Mouse (Mus musculus) heart, adult 18-20 months (tissue): ENCODE measurements around the gene Reep6. TPM values are rescaled to one million over a fixed set of nuclear protein-coding genes. Genes with fewer than 3 reads are reported as not detected.
"Not testable (repeated sequence)": the region's sequence is repeated elsewhere in the genome, so short reads cannot be mapped to it uniquely, and the experiment has no call there.

Experiments
- DNase-seq, 2 experiments: peaks; one replicate each; pipeline ENCODE4 v3.0.0; 2021 to 2022; ENCODE audit warnings: mixed read lengths in 1 of 2
- total RNA-seq, 2 experiments: library from RNA; stranded (reverse); gene quantifications; 2 replicates each; pipeline ENCODE4 v1.2.3; 2021

The Reep6 gene
- total RNA-seq, 2 experiments from 2014 or later, result 4.8 to 5.3 TPM

GRCm38 (mm10) chr10:80330084-80330483, 331 bp downstream of the Reep6 start:
- DNase-seq, result no peak

DNA sequence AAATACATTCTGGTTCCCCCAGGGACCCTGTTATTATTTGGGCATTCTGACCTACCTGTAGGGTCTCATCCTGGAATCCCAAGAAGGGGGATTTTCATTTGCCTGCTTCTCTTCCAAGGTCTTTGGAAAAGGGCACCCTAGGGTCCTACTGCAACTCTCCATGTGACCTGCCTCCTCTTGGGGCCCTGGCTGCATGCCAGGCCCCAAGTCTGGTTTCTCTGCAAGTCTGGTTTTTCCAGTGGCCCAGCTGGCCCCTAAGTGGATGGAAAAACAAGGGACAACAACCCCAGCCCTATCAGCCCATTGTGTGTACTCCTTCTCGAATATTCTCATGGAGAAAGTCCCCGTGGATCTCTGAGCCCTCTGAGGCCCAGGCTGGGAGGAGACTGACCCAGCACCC, 1.1 kb downstream of the Reep6 start:
- DNase-seq, result no peak

DNA sequence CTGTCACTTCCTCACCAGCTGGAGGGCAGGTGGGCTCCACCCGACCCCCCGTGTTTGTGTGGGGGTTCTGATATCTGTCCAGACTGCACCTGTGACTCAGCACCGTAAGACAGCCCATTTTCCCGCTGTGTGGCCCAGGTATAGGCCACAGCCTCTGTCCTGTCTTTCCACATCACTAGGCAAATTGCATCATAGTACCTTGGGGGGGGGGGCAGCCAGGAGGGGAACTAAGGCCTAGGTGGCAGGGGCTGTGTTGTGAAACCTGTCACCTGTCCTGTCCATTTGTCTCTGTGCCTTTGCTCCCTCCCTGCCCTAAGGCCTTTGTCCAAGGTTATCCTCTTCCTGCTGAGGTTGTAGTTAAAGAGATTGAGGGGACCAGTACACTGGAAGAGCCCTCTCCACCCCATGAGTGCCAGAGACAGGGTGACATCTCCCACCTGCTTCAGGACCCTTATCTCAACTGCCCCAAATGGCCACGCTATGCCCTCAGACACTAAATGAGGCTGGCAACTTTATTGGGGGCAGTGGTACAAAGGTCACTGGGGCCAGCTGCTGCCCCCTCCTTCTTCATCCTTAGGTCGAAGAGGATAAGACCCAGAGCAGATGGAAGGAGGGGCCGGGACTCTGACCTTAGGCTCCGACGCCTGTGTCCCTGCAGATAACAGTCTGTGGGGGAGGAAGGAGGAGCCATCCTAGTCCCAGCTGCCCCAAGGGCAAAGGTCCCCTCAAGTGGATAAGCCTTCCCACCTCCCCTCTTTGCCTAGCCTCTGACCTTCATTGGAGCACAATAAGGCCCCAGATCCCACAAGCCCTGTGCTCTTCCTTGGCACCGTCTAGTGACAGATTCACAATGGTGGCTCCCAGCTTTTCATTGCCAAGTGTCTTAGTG, 2.1 kb downstream of the Reep6 start:
- no peak for DNase-seq

DNA sequence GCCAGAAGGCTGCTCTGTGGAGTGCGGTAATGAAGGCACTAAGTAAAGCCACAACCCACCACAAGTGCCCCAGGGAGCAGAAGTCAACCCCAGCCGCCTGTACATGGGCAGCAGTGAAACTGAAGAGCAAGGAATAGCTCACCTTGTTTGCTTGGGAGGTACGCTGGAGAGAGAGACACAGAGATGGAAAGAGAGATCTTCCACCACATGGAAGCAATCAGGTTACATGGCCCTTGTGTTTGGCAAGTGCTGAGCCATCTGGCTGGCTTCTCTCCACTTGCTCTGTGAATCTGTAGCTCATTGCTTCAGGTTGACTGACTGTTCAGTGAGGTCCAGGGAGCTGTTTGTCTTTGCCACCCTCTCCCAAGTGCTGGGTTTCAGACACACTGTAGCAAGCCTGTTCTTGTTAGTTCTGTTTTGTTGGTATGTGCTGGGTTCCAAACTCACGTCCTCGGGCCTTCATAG, 2.8 kb downstream of the Reep6 start:
- DNase-seq, result no peak

GRCm38 (mm10) chr10:80336263-80336662, 6.5 kb downstream of the Reep6 start:
- DNase-seq, result no peak

GRCm38 (mm10) chr10:80339941-80340750, 10.4 kb downstream of the Reep6 start:
- DNase-seq, result peak; percentile 84 to 95

GRCm38 (mm10) chr10:80341026-80341425, 11.3 kb downstream of the Reep6 start:
- DNase-seq, result no peak

DNA sequence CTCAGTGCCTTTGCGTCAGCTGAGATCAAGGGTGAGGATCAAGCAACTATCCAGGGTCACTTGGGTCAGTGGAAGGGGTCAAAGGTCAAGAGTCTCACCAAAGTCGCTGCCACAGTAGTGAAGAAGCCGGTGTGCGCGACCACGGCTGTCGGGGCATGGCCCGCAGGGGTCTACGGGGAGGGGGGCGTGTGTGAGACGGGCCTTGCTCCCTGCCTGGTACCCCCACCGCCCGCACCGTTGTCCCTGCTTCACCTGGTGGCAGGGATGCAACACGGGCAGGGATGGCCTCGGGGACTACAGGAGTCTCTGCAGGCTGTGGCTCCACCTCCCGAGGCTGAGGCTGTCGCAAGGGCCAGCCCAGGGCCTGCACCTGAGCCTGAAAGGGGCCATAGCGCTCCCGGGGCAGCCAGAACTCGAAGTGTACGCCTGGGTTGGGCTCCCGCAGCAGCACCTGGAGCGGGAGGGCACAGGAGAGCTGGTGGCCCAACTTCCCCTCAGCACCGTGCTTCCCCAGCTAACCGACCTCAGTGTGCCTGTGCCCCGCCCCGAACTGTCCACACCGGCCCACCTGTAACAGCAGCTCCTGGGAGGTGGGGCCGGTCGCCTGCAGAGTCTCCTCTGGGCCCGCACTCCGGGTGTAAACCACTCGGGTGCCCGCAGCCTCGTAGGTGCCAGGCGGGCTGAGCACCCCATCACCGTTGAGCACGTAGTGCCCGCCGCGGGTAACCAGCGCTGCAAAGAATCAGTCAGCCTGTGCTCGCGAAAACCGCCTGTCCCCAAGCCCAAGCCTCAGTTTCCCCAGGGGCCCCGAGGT, 11.9 kb downstream of the Reep6 start:
- no peak for DNase-seq

DNA sequence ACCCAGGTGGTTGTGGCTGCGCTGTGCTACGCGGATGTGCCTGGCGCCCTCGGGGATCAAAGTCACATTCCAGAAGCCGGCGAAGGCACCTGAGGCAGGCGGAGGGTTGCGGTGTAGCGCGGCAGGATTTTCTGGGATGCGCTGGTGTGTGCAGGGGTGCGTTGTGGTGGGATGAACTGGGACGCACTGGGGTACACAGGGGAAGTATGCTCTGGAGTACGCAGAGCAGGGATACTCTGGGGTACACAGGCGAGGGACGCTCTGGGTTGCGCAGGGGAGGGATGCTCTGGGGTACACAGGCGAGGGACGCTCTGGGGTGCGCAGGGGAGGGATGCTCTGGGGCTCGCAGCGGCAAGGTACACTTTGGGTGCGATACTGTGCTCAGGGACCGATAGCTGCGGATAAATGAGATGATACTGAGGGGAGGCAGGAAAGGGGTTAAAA, 12.6 kb downstream of the Reep6 start:
- no peak for DNase-seq

DNA sequence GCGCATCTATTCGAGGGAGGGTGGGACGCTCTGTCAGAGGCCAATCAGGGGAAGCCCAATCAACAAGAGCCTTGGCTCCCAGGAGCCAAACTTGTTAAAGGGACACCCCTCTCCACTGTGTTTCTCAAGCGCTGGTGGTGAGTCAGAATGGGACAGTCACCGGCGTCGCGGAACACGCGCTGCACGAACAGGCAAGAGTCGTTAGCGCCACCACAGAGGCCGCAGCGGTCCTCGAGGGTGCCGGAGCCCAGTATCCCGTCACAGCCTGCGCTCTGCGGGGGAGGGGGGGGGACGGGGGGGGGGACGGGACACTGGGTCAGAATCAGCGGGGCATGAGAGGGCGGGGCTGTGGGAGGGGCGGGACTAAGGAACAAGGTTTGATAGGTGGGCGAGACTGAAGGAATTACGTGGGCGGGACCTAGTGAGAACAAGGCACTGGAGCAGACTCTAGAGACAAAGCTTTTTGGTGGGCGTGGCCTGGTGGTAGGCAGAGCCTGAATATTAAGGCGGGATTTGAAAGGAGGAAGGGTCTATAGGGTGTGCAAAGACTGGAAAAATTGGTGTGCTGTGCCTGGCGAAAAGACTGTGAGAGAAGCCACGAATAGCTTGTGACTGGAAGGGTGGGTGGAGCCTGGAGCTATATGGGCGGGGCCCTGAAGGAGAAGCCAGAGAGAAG, 13.1 kb downstream of the Reep6 start:
- DNase-seq, result peak; percentile 56 to 57

GRCm38 (mm10) chr10:80343425-80343895, 13.7 kb downstream of the Reep6 start:
- no peak for DNase-seq

- DNase-seq, result peak; percentile 64 to 76
Measured at GRCm38 (mm10) chr10:80344131-80344661, 14.4 kb downstream of the Reep6 start.

DNA sequence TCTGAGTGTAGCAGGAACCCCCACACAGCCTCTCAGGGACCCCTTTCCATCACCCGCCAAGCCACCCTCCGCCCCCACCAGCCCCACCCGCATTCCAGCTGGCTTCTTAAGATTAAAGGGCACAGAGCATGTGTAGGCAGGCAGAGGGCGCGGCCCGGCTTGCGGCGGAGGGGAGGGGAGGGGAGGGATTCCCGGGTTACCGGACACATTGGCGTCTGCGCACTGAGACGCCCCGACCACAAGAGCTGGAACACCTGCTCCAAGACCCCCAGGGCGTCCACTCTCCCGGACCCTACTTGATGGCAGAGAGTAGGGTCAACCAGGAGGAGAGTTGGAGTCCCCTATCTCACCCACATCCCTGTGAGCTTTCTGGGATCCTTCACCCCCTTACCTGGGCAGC, 15.4 kb downstream of the Reep6 start:
- no peak for DNase-seq

DNA sequence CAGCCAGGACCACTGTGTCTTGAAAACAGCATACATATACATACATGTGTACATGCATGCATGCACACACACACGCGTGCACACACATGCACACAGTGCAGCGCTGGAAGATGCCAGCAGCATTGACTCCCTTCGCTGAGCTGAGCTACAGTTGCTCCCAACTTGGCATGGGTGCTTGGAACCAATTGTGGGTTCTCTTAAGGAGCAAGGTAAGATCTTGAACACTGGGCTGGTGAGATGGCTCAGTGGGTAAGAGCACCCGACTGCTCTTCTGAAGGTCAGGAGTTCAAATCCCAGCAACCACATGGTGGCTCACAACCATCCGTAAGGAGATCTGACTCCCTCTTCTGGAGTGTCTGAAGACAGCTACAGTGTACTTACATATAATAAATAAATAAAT, 16.2 kb downstream of the Reep6 start:
- DNase-seq, result not testable (repeated sequence)

GRCm38 (mm10) chr10:80347514-80347967, 17.8 kb downstream of the Reep6 start:
- peak; percentile 72 to 77 for DNase-seq

DNA sequence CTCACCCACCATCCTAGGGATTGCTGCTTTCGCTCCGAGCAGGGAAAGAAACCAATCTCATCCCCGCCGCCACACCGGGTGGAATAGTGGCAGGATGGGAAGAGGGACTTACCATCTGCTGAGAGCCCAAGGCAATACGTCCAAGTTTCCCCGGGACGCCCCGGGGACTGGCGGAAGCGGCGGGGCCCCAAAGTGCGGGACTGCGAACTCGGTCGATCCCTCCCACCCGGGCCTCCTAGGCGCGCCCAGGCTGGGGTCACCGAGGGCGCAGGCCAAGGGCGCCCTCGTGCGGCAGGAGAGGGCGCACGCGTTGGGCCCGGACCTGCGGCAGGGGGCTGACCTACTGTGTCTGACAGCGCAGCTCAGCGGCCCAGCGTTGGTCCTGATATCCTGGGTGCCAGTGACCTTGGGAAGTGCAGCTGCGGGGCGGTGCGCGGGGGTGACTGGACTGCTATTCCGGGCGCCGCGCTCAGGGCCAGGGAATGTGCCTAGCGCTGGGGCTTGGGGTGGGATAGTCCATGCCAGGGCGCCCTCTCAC, 18.6 kb downstream of the Reep6 start, which contains the start of gene Adamtsl5:
TSS of gene Adamtsl5 (minus strand) at position 169 of the 538 bp plus-strand sequence.
- peak; percentile 82 to 87 for DNase-seq

GRCm38 (mm10) chr10:80348981-80349380, 19.2 kb downstream of the Reep6 start:
- peak; percentile 47 to 48 for DNase-seq

- peak; percentile 82 to 95 for DNase-seq
Measured at GRCm38 (mm10) chr10:80350292-80350691, 20.5 kb downstream of the Reep6 start.

DNA sequence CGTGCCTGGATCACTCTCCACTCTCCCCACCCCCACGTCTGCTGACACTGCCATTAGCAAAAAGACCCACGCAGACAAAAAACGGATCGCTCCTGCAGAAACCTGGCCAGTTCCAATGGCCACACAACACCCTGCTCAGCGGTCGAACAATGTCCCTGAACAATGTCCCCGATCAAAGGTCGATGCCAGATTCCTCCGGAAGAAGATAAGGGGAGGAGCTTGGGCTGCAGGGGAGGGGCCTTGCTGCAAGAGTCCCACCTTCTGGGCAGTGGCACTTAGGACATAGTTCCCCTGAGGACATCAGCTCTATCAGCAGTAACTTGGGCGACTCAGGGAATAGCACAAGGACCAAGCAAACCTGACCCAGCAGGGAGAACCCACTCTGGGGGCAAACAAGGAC, 22.1 kb downstream of the Reep6 start:
- DNase-seq, result no peak

DNA sequence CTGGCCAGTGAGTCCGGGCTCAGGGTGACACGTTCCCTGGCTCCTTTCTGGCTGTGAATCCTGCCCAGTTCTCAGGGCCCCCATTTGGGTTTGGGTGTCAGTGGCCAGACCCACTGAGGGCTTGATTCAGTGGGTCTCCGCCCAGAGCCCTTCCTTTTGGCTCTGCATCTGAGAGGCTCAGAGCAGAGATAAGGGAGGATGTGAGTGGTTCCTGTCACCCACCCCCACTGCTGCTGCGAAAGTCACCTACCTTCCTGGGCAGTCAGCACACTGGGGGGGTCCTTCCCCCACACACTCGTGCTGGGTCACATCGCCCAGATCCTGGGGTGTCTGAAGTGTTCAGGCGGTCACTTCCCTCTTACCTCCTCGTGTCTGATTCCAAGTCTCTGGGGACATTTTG, 23.0 kb downstream of the Reep6 start:
- no peak for DNase-seq

- no peak for DNase-seq
Measured at GRCm38 (mm10) chr10:80355431-80355830, 25.7 kb downstream of the Reep6 start.
